Mouse (Mus musculus): ENCODE measurements around the gene Ncs1. TPM values are rescaled to one million over a fixed set of nuclear protein-coding genes. Genes with fewer than 3 reads are reported as not detected.

The Ncs1 gene
- total and polyA plus RNA-seq, 2 experiments from 2014 or later: 181 to 202 TPM

- WGBS: 39% methylated on average over 1 of the region's 1 CpGs
- Histone ChIP-seq H3K27ac (ENCODE audit: low read depth, low read length) (no peak overlapping the region), H3K36me3 (ENCODE audit: insufficient read depth, low read length) (no peaks in the 10 kb centered on the region), H3K4me3 (ENCODE audit: low read depth, low read length) (no peak overlapping the region), H3K4me1 (ENCODE audit: insufficient read depth, low read length) (no peaks in the 10 kb centered on the region), H3K27me3 (ENCODE audit: insufficient read depth, low read length) (no peaks in the 10 kb centered on the region), H3K9me3 (ENCODE audit: low read length) (no peaks in the 10 kb centered on the region), H3K4me2 (ENCODE audit: low read depth, low read length, poor library complexity, severe bottlenecking) (no peak overlapping the region), H3K9ac (replicated peaks; ENCODE audit: low read length, poor library complexity, severe bottlenecking) (no peak overlapping the region)
- DNase-seq (ENCODE audit: low spot score) (no peak), ATAC-seq (ENCODE audit: low FRiP score) (no peak)
- TF ChIP-seq CTCF (IDR thresholded peaks at IDR 0.05): peak; percentile 26
Observed at GRCm38 (mm10) chr2:31228768-31229311, 16.8 kb upstream of the Ncs1 start.

DNA sequence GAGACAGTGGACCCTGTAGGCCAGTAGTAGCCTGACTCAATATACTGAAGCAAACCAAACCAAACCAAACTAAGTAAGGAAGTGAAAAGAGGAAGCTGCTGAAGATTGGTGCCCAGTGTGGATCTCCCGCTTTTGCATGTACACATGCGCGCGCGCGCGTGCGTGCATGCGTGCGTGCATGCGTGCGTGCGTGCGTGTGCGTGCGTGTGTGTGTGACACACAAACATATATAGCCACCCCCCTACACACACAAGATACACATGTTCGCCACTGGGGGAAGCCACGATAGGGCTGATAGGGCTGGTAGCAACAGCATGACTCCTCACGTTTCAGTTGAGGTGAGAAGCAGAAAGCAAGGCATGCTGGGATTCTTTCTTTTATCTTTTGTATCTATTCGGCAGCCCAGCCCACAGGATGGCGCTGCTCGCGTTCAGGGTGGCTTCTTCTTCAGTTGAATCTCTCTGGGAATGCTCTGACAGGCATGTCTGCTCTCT is 6.4 kb upstream of the Ncs1 start:
- peak; percentile 72; the same call in 1 of the 2 replicates for ATAC-seq (ENCODE audit: low FRiP score)
- whole genome bisulfite sequencing: 38% methylated on average over 23 of the region's 23 CpGs
- peak; percentile 62 for TF ChIP-seq CTCF (IDR thresholded peaks at IDR 0.05)

DNA sequence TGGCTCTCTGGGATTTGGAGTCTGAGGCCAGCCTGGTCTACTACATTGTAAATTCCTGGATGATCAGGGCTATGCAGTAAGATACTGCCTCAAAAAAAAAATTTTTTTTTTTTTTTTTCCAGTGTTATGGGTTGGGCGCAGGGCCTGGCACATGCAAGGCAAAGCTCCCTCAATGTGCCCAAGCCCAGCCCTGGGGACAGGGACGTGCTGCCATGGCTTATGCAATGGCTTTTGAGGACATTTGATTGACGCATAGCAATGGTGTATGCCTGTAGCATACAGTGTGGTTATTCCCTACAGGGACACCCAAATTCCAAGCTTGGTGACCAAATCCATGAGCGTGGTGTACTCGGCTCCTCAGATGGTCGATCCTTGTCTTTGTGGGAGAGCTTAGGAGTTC is 5.8 kb upstream of the Ncs1 start:
- Histone ChIP-seq H3K9ac (replicated peaks; ENCODE audit: low read length, poor library complexity, severe bottlenecking) (no peak overlapping the region), H3K4me2 (ENCODE audit: low read depth, low read length, poor library complexity, severe bottlenecking) (peak overlapping the region; percentile 6; the same call in 1 of the 2 replicates), H3K4me1 (ENCODE audit: insufficient read depth, low read length) (peaks cover 3% of the 10 kb centered on the region; the same call in 1 of the 2 replicates), H3K4me3 (ENCODE audit: low read depth, low read length) (no peak overlapping the region), H3K27me3 (ENCODE audit: insufficient read depth, low read length) (no peaks in the 10 kb centered on the region), H3K9me3 (ENCODE audit: low read length) (no peaks in the 10 kb centered on the region), H3K27ac (ENCODE audit: low read depth, low read length) (no peak overlapping the region), H3K36me3 (ENCODE audit: insufficient read depth, low read length) (no peaks in the 10 kb centered on the region)
- 82% methylated on average over 6 of the region's 6 CpGs for WGBS
- no peak for DNase-seq (ENCODE audit: low spot score)
- ATAC-seq (ENCODE audit: low FRiP score): no peak
- TF ChIP-seq CTCF (IDR thresholded peaks at IDR 0.05): no peak

More for the DNA sequence above, 6.4 kb upstream of the Ncs1 start:
- H3K27me3 ChIP-seq (ENCODE audit: insufficient read depth, low read length): no peaks in the 10 kb centered on the region
- H3K4me2 ChIP-seq (ENCODE audit: low read depth, low read length, poor library complexity, severe bottlenecking): peak overlapping the region; percentile 6; the same call in 1 of the 2 replicates
- no peaks in the 10 kb centered on the region for H3K36me3 ChIP-seq (ENCODE audit: insufficient read depth, low read length)
- DNase-seq (ENCODE audit: low spot score): peak; percentile 66
- H3K27ac ChIP-seq (ENCODE audit: low read depth, low read length): peak overlapping the region; percentile 26; the same call in 1 of the 2 replicates
- no peak overlapping the region for H3K9ac ChIP-seq (replicated peaks; ENCODE audit: low read length, poor library complexity, severe bottlenecking)
- no peaks in the 10 kb centered on the region for H3K9me3 ChIP-seq (ENCODE audit: low read length)
- no peak overlapping the region for H3K4me3 ChIP-seq (ENCODE audit: low read depth, low read length)
- no peaks in the 10 kb centered on the region for H3K4me1 ChIP-seq (ENCODE audit: insufficient read depth, low read length)

DNA sequence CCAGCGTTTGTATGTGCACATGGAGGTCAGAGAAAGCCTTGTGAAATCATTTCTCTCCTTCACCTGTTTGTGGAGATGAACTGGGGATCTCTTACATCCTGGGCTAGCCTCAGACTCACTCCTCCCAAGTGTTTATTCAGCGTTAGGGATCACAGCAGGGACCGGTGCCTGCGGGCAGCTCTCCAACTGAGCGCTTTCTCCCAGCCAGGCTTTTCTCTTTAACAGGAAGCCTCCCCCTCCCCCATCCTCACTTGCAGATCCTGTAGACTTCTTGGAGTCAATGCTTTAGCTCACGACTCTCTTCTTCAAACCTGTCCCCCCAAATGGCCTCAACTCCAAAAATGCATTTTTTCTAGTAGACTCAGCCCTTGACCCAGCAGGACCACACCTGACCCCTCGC is 4.0 kb upstream of the Ncs1 start:
- DNase-seq (ENCODE audit: low spot score) (no peak), ATAC-seq (ENCODE audit: low FRiP score) (no peak)
- Histone ChIP-seq H3K9ac (replicated peaks; ENCODE audit: low read length, poor library complexity, severe bottlenecking) (no peak overlapping the region), H3K4me2 (ENCODE audit: low read depth, low read length, poor library complexity, severe bottlenecking) (no peak overlapping the region), H3K9me3 (ENCODE audit: low read length) (no peaks in the 10 kb centered on the region), H3K27ac (ENCODE audit: low read depth, low read length) (no peak overlapping the region), H3K4me3 (ENCODE audit: low read depth, low read length) (no peak overlapping the region), H3K4me1 (ENCODE audit: insufficient read depth, low read length) (peaks cover 4% of the 10 kb centered on the region; the same call in 1 of the 2 replicates), H3K27me3 (ENCODE audit: insufficient read depth, low read length) (no peaks in the 10 kb centered on the region), H3K36me3 (ENCODE audit: insufficient read depth, low read length) (no peaks in the 10 kb centered on the region)
- WGBS: 14% methylated on average over 7 of the region's 7 CpGs
- TF ChIP-seq CTCF (IDR thresholded peaks at IDR 0.05): no peak

DNA sequence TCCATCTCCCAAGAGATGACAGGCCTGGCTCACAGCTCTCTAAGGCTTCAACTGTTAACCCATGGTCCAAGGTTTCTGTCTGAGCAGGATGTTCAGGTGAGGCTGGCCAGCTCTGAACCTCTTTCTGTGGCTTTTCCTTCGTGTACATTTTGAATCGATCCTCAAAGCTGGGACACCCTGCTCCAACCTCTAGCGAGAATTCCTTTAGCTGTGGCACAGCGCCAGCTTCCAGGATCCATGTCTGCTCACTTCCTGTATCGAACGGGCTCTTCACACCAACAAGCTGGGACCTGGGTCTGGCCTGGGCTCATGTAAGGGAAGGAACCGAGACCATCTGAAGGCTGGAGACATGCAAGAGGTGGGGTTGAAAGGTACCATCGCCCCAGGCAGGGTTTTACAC is 1.4 kb upstream of the Ncs1 start:
- peaks cover 5% of the 10 kb centered on the region; the same call in 1 of the 2 replicates for H3K36me3 ChIP-seq (ENCODE audit: insufficient read depth, low read length)
- H3K27me3 ChIP-seq (ENCODE audit: insufficient read depth, low read length): no peaks in the 10 kb centered on the region
- no peak overlapping the region for H3K4me3 ChIP-seq (ENCODE audit: low read depth, low read length)
- H3K4me2 ChIP-seq (ENCODE audit: low read depth, low read length, poor library complexity, severe bottlenecking): no peak overlapping the region
- H3K27ac ChIP-seq (ENCODE audit: low read depth, low read length): no peak overlapping the region
- no peak for TF ChIP-seq CTCF (IDR thresholded peaks at IDR 0.05)
- no peaks in the 10 kb centered on the region for H3K9me3 ChIP-seq (ENCODE audit: low read length)
- 75% methylated on average over 8 of the region's 8 CpGs for WGBS
- H3K4me1 ChIP-seq (ENCODE audit: insufficient read depth, low read length): peaks cover 19% of the 10 kb centered on the region; the same call in 1 of the 2 replicates
- no peak for DNase-seq (ENCODE audit: low spot score)
- no peak for ATAC-seq (ENCODE audit: low FRiP score)
- H3K9ac ChIP-seq (replicated peaks; ENCODE audit: low read length, poor library complexity, severe bottlenecking): no peak overlapping the region

DNA sequence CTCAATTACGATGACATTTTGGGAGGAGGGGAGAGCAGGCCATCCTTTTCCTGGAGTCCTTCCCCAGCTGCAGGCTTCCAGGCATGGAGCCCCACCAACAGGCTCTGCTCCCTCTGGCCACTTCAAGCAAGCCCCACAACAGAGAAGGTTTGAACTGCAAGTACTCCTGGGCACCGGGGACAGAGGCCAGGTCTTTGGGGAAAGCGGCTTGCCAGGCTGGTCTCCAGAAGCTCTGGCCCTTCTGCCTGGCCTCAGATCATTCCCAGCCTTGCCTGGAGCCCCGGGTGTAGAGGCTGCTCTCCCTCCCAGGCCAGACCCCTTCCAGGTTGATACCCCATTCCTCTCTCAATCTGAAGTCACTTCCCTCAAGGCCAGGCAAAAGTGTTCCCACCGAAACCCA is 572 bp upstream of the Ncs1 start:
- Histone ChIP-seq H3K27me3 (ENCODE audit: insufficient read depth, low read length) (no peaks in the 10 kb centered on the region), H3K9ac (replicated peaks; ENCODE audit: low read length, poor library complexity, severe bottlenecking) (peak overlapping the region; percentile 97)

More for the DNA sequence above, 572 bp upstream of the Ncs1 start:
- no peak for TF ChIP-seq CTCF (IDR thresholded peaks at IDR 0.05)
- DNase-seq (ENCODE audit: low spot score) (no peak), ATAC-seq (ENCODE audit: low FRiP score) (no peak)
- H3K27ac ChIP-seq (ENCODE audit: low read depth, low read length): peak overlapping the region; percentile 84
- peaks cover 19% of the 10 kb centered on the region; the same call in 1 of the 2 replicates for H3K4me1 ChIP-seq (ENCODE audit: insufficient read depth, low read length)
- no peaks in the 10 kb centered on the region for H3K9me3 ChIP-seq (ENCODE audit: low read length)
- peak overlapping the region; percentile 83 for H3K4me2 ChIP-seq (ENCODE audit: low read depth, low read length, poor library complexity, severe bottlenecking)
- peaks cover 5% of the 10 kb centered on the region; the same call in 1 of the 2 replicates for H3K36me3 ChIP-seq (ENCODE audit: insufficient read depth, low read length)
- 8% methylated on average over 5 of the region's 5 CpGs for WGBS
- peak overlapping the region; percentile 98 for H3K4me3 ChIP-seq (ENCODE audit: low read depth, low read length)

All from midbrain, postnatal 0 days (tissue).